Mouse (Mus musculus): Measurements from ENCODE around the gene Tcf25. TPM values are rescaled to one million over a fixed set of nuclear protein-coding genes. Genes with fewer than 3 reads are reported as not detected.

Gene Tcf25
- polyA plus RNA-seq, 1 experiment from 2014 or later, result 136 TPM

DNA sequence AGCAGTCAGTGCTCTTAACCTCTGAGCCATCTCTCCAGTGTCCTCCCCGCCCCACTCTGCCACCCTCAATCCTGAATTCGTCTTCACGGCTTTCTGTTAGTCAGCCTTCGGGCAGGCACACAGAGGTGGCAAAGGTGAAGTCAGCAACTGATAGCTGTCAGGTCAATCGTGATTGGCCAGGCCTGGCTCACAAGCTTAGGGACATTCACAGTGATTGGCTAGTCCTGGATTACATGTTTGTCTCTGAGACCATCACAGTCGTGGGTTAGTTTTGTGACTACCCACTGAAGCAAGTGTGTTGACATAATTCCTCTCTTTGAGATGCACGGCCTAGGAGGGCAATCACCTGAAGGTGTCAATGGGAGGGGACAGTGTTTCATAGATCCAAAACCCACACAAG lies 79.7 kb downstream of the Tcf25 start:
- Histone ChIP-seq H3K36me3 (peaks cover 87% of the 10 kb centered on the region), H3K9me3 (no peaks in the 10 kb centered on the region), H3K4me3 (no peak overlapping the region), H3K4me2 (no peak overlapping the region), H3K27ac (replicated peaks) (no peak overlapping the region), H3K27me3 (replicated peaks) (no peaks in the 10 kb centered on the region), H3K9ac (no peak overlapping the region), H3K4me1 (no peaks in the 10 kb centered on the region)
- no peak for ATAC-seq (ENCODE audit: extremely low read depth, insufficient number of reproducible peaks, low FRiP score, low TSS enrichment)
- 70% methylated on average over 7 of the region's 7 CpGs for WGBS

Other genes with a start within 250 kb of the Tcf25 start
- 4.0 and 7.5 TPM in 2 replicates for gene Sult5a1, start 215.4 kb upstream of the Tcf25 start, polyA plus RNA-seq (2015; fragmentation: Nextera tagmentation; extraction: Ambion mirVana)
- 2.5 and 3.3 TPM in 2 replicates for gene Dpep1, start 187.5 kb upstream of the Tcf25 start, polyA plus RNA-seq (2015; fragmentation: Nextera tagmentation; extraction: Ambion mirVana)
- gene Chmp1a, start 161.0 kb upstream of the Tcf25 start, polyA plus RNA-seq (2015; fragmentation: Nextera tagmentation; extraction: Ambion mirVana), result 91.2 and 99.4 TPM in 2 replicates
- 3.7 TPM in 2 replicates for gene Spata33, start 160.9 kb upstream of the Tcf25 start, polyA plus RNA-seq (2015; fragmentation: Nextera tagmentation; extraction: Ambion mirVana)
- 19.5 and 20.5 TPM in 2 replicates for gene Cdk10, start 148.9 kb upstream of the Tcf25 start, polyA plus RNA-seq (2015; fragmentation: Nextera tagmentation; extraction: Ambion mirVana)
- 3.1 and 3.2 TPM in 2 replicates for gene Spata2l, start 137.5 kb upstream of the Tcf25 start, polyA plus RNA-seq (2015; fragmentation: Nextera tagmentation; extraction: Ambion mirVana)
- 12.7 and 13.5 TPM in 2 replicates for gene Zfp276, start 119.6 kb upstream of the Tcf25 start, polyA plus RNA-seq (2015; fragmentation: Nextera tagmentation; extraction: Ambion mirVana)
- gene Vps9d1, start 119.4 kb upstream of the Tcf25 start, polyA plus RNA-seq (2015; fragmentation: Nextera tagmentation; extraction: Ambion mirVana), result 18.1 and 18.5 TPM in 2 replicates
- 17.0 and 17.5 TPM in 2 replicates for gene Fanca, start 55.2 kb upstream of the Tcf25 start, polyA plus RNA-seq (2015; fragmentation: Nextera tagmentation; extraction: Ambion mirVana)
- gene Spire2, start 41.0 kb upstream of the Tcf25 start, polyA plus RNA-seq (2015; fragmentation: Nextera tagmentation; extraction: Ambion mirVana), result 1.1 and 1.7 TPM in 2 replicates
- not detected in 2 replicates for gene Mc1r, start 33.4 kb downstream of the Tcf25 start, polyA plus RNA-seq (2015; fragmentation: Nextera tagmentation; extraction: Ambion mirVana)
- 4.1 and 4.9 TPM in 2 replicates for gene Tubb3, start 37.7 kb downstream of the Tcf25 start, polyA plus RNA-seq (2015; fragmentation: Nextera tagmentation; extraction: Ambion mirVana)
- 30.4 and 31.1 TPM in 2 replicates for gene Def8, start 49.8 kb downstream of the Tcf25 start, polyA plus RNA-seq (2015; fragmentation: Nextera tagmentation; extraction: Ambion mirVana)
- 47.4 and 47.7 TPM in 2 replicates for gene Afg3l1, start 104.2 kb downstream of the Tcf25 start, polyA plus RNA-seq (2015; fragmentation: Nextera tagmentation; extraction: Ambion mirVana)
- gene Dbndd1, start 141.7 kb downstream of the Tcf25 start, polyA plus RNA-seq (2015; fragmentation: Nextera tagmentation; extraction: Ambion mirVana), result 1.3 and 1.4 TPM in 2 replicates
- 13.5 and 14.7 TPM in 2 replicates for gene Gas8, start 145.1 kb downstream of the Tcf25 start, polyA plus RNA-seq (2015; fragmentation: Nextera tagmentation; extraction: Ambion mirVana)